Mouse (Mus musculus): ENCODE data around the gene Ccdc63.

- no peak for TF ChIP-seq POLR2A (IDR thresholded peaks at IDR 0.05; ENCODE audit: control insufficient read depth, extremely low read depth, insufficient read depth, low read length, poor library complexity)
- no peak for TF ChIP-seq CTCF (IDR thresholded peaks at IDR 0.05; ENCODE audit: borderline replicate concordance, control insufficient read depth, extremely low read depth, insufficient read depth, low read length, poor library complexity)
These were observed 56.2 kb downstream of the Ccdc63 start for GRCm38 (mm10) chr5:122084470-122084869.

All from thymus, adult 2 months (tissue).